Mouse (Mus musculus) CD8-positive naive resting alpha-beta T cell, adult 2 months (primary cell): Measurements from ENCODE around the gene Slc2a9.

Source experiments
- DNase-seq, 2 experiments: peaks; one replicate each; pipeline ENCODE4 v3.0.0; 2022; ENCODE audit warnings: low read depth in 2 of 2, low spot score in 2 of 2

Gene Slc2a9

GRCm38 (mm10) chr5:38301761-38302411 is 201.1 kb downstream of the Slc2a9 start:
- DNase-seq: no peak
